Mouse (Mus musculus) intestine, embryonic 16.5 days (tissue): ENCODE measurements around the gene Olfr694. TPM values are rescaled to one million over a fixed set of nuclear protein-coding genes. Genes with fewer than 3 reads are reported as not detected.

Experiments used
- polyA plus RNA-seq: library from polyadenylated mRNA; unstranded; fragments of >200 nt; fragmentation: Nextera tagmentation; extraction: Ambion mirVana; gene quantifications from 2 replicates; pipeline ENCODE4 v1.2.1, GENCODE M21; 2015

Gene Olfr694
- polyA plus RNA-seq, 1 experiment from 2014 or later: not detected

Other genes starting within 250 kb of the Olfr694 start
- not detected in 2 replicates for gene Olfr693, start 11.2 kb downstream of the Olfr694 start, polyA plus RNA-seq
- gene Olfr695, start 24.6 kb upstream of the Olfr694 start, polyA plus RNA-seq: not detected in 2 replicates
- not detected in 2 replicates for gene Olfr697, start 50.6 kb upstream of the Olfr694 start, polyA plus RNA-seq
- not detected in 2 replicates for gene Olfr698, start 63.6 kb upstream of the Olfr694 start, polyA plus RNA-seq
- gene Olfr699, start 101.4 kb upstream of the Olfr694 start, polyA plus RNA-seq: not detected in 2 replicates
- not detected in 2 replicates for gene Olfr700, start 117.0 kb upstream of the Olfr694 start, polyA plus RNA-seq
- not detected in 2 replicates for gene Olfr701, start 122.3 kb upstream of the Olfr694 start, polyA plus RNA-seq
- gene Olfr702, start 142.1 kb upstream of the Olfr694 start, polyA plus RNA-seq: not detected in 2 replicates
- gene Olfr703, start 151.5 kb upstream of the Olfr694 start, polyA plus RNA-seq: not detected in 2 replicates
- not detected in 2 replicates for gene Olfr704, start 171.4 kb upstream of the Olfr694 start, polyA plus RNA-seq
- not detected in 2 replicates for gene Olfr705, start 185.1 kb upstream of the Olfr694 start, polyA plus RNA-seq
- not detected in 2 replicates for gene Olfr706, start 196.3 kb upstream of the Olfr694 start, polyA plus RNA-seq
- not detected in 2 replicates for gene Olfr707, start 209.4 kb upstream of the Olfr694 start, polyA plus RNA-seq
- gene Olfr1532-ps1, start 216.2 kb upstream of the Olfr694 start, polyA plus RNA-seq: not detected in 2 replicates
- not detected in 2 replicates for gene Olfr709-ps1, start 240.4 kb upstream of the Olfr694 start, polyA plus RNA-seq